Mouse (Mus musculus): Measurements from ENCODE around the gene Gm21188. TPM values are rescaled to one million over a fixed set of nuclear protein-coding genes. Genes with fewer than 3 reads are reported as not detected.
"Not testable (repeated sequence)": the region's sequence is repeated elsewhere in the genome, so short reads cannot be mapped to it uniquely, and the experiment has no call there.

Gm21188 gene
- polyA plus RNA-seq, 1 experiment from 2014 or later: 0.12 TPM

DNA sequence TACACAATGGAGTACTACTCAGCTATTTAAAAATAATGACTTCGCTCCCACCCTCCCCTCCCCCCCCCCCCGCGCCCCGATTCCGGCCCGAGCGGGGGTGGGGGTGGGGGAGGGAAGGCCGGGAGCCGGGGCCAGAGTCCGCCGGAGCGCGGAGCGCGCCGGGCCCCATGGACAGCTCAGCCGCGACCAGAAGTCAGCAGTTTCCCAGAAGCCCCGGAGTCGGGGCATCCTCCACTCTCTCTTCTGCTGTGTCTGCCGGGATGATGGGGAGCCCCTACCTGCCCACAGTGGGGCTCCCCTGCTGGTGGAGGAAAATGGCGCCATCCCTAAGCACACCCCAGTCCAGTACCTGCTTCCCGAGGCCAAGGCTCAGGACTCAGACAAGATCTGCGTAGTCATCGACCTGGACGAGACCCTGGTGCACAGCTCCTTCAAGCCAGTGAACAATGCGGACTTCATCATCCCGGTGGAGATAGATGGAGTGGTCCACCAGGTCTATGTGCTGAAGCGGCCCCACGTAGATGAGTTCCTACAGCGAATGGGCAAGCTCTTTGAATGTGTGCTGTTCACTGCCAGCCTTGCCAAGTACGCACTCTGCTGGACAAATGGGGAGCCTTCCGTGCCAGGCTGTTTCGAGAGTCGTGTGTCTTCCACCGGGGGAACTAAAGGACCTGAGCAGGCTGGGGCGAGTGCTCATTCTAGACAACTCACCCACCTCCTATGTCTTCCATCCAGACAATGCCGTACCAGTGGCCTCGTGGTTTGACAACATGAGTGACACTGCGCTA lies 5.4 kb downstream of the Gm21188 start:
- not testable (repeated sequence) for H3K4me2 ChIP-seq; H3K36me3 ChIP-seq; H3K27ac ChIP-seq; ATAC-seq (replicated peaks; ENCODE audit: low FRiP score); H3K9me3 ChIP-seq (replicated peaks); H3K27me3 ChIP-seq; H3K9ac ChIP-seq; H3K4me1 ChIP-seq; H3K4me3 ChIP-seq (replicated peaks)
- WGBS: 0% methylated on average over 7 of the region's 40 CpGs

DNA sequence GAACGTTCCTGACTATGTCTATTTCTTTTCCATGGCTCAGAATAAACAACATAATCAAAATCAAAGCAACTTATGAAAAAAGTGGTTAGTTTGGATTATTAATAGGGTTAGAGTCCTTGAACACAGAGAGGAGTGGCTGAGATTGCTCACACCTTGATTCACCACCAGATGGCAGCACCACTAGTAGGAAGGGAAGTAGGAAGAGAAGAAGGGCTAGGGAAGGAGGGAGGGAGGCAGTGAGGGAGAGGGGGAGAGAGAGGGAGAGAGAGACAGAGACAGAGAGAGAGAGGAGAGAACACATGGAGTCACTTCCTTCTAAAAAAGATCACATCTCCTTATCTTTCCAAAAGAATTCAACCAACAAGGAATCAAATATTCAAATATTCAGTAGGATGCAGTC lies 10.8 kb downstream of the Gm21188 start:
- peaks cover 15% of the 10 kb centered on the region for H3K27me3 ChIP-seq
- H3K4me1 ChIP-seq; ATAC-seq (replicated peaks; ENCODE audit: low FRiP score); H3K36me3 ChIP-seq; H3K4me3 ChIP-seq (replicated peaks); H3K9me3 ChIP-seq (replicated peaks); H3K4me2 ChIP-seq; H3K27ac ChIP-seq; H3K9ac ChIP-seq: not testable (repeated sequence)
- no CpG with 5 or more reads among the region's 1 CpGs for whole genome bisulfite sequencing

DNA sequence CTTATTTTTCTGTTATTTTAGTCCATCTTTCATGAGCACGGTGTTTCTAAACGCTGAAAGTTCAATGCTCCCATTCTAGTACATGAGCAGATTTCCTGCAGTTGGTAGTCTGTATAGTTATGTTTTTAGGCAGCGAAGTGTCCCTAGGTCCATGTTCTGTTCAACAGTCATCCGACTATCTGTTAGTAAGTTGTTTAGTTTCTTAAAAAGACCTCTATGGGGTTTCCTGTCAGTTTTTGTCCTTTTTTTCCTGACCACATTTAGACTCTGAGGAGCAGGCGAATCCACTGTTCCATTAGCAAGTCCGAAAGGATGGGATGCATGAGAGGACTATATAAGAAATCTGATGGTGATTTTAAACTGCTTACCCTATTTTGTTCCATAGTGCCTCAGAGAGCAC lies 14.1 kb downstream of the Gm21188 start:
- H3K9me3 ChIP-seq (replicated peaks); H3K4me2 ChIP-seq; H3K36me3 ChIP-seq; H3K9ac ChIP-seq; ATAC-seq (replicated peaks; ENCODE audit: low FRiP score); H3K27ac ChIP-seq; H3K4me1 ChIP-seq; H3K4me3 ChIP-seq (replicated peaks): not testable (repeated sequence)
- H3K27me3 ChIP-seq: peaks cover 24% of the 10 kb centered on the region
- 6% methylated on average over 6 of the region's 6 CpGs for WGBS

DNA sequence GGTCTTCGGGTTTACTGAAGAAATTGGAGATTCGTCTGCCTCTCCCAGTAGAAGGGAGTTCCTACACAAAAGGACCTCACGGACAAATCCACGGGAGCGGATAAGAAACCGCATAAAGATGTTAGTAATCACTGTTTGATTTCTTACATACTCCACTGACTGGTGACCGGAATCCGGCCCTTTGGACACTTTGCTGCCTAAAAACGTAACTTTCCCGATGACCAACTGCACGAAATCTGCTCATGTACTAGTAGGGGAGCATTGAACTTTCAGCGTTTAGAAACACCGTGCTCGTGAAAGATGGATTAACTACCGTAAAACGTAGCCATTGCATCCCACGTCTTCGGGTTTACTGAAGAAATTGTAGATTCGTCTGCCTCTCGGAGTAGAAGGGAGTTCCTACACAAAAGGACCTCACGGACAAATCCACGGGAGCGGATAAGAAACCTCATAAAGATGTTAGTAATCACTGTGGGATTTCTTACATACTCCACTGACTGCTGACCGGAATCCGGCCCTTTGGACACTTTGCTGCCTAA lies 15.3 kb downstream of the Gm21188 start:
- H3K9ac ChIP-seq; ATAC-seq (replicated peaks; ENCODE audit: low FRiP score); H3K9me3 ChIP-seq (replicated peaks); H3K36me3 ChIP-seq; H3K27ac ChIP-seq; H3K4me2 ChIP-seq; H3K4me1 ChIP-seq; H3K4me3 ChIP-seq (replicated peaks): not testable (repeated sequence)
- H3K27me3 ChIP-seq: peaks cover 24% of the 10 kb centered on the region
- under 1% methylated on average over 24 of the region's 25 CpGs for WGBS

DNA sequence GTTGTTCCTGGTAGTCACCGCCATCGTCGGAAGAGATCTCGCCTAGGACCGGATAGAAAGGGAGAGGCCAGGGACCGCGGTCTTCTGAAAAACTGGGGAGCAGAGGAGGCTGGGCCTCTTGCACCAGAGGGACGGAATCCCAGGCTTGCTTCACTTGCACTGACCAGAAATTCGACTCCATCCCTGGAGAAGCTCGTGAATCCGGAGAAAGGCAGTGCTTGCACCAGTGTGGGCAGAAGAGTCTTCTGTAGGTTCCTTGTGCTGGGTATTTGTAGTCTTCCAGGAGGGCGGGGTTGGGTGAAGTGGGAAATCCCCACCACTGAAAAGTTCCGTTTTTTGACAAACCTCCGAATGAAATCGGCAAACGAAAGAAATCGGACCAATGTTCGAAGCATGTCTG lies 16.8 kb downstream of the Gm21188 start:
- peaks cover 24% of the 10 kb centered on the region for H3K27me3 ChIP-seq
- H3K4me2 ChIP-seq; H3K36me3 ChIP-seq; H3K4me3 ChIP-seq (replicated peaks); H3K27ac ChIP-seq; H3K9me3 ChIP-seq (replicated peaks); H3K4me1 ChIP-seq; ATAC-seq (replicated peaks; ENCODE audit: low FRiP score); H3K9ac ChIP-seq: not testable (repeated sequence)
- WGBS: under 1% methylated on average over 8 of the region's 18 CpGs

DNA sequence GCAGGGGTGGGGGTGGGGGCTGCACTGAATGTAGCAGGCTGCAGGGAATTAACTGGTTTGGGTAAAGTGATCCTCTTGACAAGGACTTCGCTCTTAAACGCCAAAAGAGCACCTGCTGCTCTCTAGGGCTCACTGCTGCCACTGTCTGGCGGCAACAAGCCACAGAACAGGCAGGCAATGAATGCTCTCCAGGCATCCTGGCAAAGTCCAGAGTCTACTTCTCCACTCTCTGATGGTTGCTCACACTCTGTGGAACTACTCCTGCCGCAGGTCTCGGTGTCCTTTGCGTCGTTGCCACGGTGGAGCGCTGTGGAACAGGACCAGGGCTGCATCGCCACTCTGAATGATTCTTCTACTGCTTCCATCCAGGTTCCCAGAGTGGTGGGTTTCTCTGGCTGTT lies 17.4 kb downstream of the Gm21188 start:
- not testable (repeated sequence) for H3K27ac ChIP-seq; H3K36me3 ChIP-seq; H3K4me3 ChIP-seq (replicated peaks); H3K4me1 ChIP-seq; H3K4me2 ChIP-seq; H3K9ac ChIP-seq; H3K9me3 ChIP-seq (replicated peaks)
- peaks cover 24% of the 10 kb centered on the region for H3K27me3 ChIP-seq
- ATAC-seq (replicated peaks; ENCODE audit: low FRiP score): 0 out of 2 replicates have a peak, but pooled peaks have one; percentile 49
- 0% methylated on average over 3 of the region's 10 CpGs for WGBS

DNA sequence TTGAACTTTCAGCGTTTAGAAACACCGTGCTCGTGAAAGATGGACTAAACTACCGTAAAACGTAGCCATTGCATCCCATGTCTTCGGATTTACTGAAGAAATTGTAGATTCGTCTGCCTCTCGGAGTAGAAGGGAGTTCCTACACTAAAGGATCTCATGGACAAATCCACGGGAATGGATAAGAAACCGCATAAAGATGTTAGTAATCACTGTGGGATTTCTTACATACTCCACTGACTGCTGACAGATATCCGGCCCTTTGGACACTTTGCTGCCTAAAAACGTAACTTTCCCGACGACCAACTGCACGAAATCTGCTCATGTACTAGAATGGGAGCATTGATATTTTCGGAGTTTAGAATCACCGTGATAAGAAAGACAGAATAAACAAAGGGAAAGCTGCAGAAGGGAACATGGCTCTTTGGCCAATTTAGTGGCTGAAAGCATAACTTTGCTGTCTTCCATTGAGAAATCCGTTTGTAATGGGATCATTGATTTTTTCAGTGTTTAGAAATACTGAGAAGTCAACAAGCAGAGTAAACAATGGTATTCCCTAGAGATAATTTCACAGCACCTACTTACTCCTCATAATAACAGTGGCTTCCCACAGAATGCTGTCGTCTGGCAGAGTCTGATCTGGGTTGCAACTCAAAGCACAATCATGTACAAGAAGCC lies 18.3 kb downstream of the Gm21188 start:
- not testable (repeated sequence) for H3K4me1 ChIP-seq; ATAC-seq (replicated peaks; ENCODE audit: low FRiP score); H3K36me3 ChIP-seq; H3K27ac ChIP-seq; H3K9me3 ChIP-seq (replicated peaks); H3K4me3 ChIP-seq (replicated peaks); H3K4me2 ChIP-seq; H3K9ac ChIP-seq
- H3K27me3 ChIP-seq: peaks cover 24% of the 10 kb centered on the region
- WGBS: 1% methylated on average over 19 of the region's 19 CpGs

DNA sequence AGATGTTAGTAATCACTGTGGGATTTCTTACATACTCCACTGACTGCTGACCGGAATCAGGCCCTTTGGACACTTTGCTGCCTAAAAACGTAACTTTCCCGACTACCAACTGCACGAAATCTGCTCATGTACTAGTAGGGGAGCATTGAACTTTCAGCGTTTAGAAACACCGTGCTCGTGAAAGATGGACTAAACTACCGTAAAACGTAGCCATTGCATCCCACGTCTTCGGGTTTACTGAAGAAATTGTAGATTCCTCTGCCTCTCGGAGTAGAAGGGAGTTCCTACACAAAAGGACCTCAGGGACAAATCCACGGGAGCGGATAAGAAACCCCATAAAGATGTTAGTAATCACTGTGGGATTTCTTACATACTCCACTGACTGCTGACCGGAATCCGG lies 20.3 kb downstream of the Gm21188 start:
- H3K4me2 ChIP-seq; H3K4me1 ChIP-seq; H3K9me3 ChIP-seq (replicated peaks); H3K36me3 ChIP-seq; H3K4me3 ChIP-seq (replicated peaks); H3K27ac ChIP-seq; H3K9ac ChIP-seq; ATAC-seq (replicated peaks; ENCODE audit: low FRiP score): not testable (repeated sequence)
- peaks cover 17% of the 10 kb centered on the region for H3K27me3 ChIP-seq
- WGBS: under 1% methylated on average over 16 of the region's 16 CpGs

DNA sequence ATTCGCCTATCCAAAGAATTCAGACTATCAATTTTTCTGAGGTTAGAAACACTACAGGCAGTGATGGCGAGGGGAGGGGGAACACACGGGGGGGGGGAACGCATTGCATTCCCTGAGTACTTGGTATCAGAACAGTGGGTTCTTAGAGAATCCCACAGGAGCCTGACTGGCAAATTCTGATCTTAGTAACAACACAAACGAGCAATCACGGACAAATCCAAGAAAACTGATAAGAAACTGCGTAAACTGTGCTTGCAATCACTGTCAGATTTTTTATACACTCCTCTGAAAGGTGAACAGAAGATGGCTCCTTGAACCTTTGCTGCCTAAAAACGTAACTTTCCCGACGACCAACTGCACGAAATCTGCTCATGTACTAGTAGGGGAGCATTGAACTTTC lies 24.6 kb downstream of the Gm21188 start:
- 1% methylated on average over 11 of the region's 11 CpGs for WGBS
- H3K27me3 ChIP-seq: peaks cover 27% of the 10 kb centered on the region
- H3K27ac ChIP-seq; H3K4me3 ChIP-seq (replicated peaks); H3K9me3 ChIP-seq (replicated peaks); H3K4me2 ChIP-seq; ATAC-seq (replicated peaks; ENCODE audit: low FRiP score); H3K4me1 ChIP-seq; H3K36me3 ChIP-seq; H3K9ac ChIP-seq: not testable (repeated sequence)

DNA sequence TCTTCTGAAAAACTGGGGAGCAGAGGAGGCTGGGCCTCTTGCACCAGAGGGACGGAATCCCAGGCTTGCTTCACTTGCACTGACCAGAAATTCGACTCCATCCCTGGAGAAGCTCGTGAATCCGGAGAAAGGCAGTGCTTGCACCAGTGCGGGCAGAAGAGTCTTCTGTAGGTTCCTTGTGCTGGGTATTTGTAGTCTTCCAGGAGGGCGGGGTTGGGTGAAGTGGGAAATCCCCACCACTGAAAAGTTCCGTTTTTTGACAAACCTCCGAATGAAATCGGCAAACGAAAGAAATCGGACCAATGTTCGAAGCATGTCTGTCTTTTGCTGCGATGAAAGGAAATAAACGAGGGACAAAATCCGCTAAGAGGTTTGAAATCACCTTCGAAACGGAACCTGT lies 25.1 kb downstream of the Gm21188 start, which contains the start of gene Gm36079:
Gm36079 (minus strand) TSS at position 101 of the 400 bp plus-strand sequence.
- not testable (repeated sequence) for H3K9ac ChIP-seq; ATAC-seq (replicated peaks; ENCODE audit: low FRiP score); H3K4me3 ChIP-seq (replicated peaks); H3K9me3 ChIP-seq (replicated peaks); H3K27ac ChIP-seq; H3K36me3 ChIP-seq; H3K4me1 ChIP-seq; H3K4me2 ChIP-seq
- H3K27me3 ChIP-seq: peaks cover 27% of the 10 kb centered on the region
- 0% methylated on average over 2 of the region's 17 CpGs for WGBS

DNA sequence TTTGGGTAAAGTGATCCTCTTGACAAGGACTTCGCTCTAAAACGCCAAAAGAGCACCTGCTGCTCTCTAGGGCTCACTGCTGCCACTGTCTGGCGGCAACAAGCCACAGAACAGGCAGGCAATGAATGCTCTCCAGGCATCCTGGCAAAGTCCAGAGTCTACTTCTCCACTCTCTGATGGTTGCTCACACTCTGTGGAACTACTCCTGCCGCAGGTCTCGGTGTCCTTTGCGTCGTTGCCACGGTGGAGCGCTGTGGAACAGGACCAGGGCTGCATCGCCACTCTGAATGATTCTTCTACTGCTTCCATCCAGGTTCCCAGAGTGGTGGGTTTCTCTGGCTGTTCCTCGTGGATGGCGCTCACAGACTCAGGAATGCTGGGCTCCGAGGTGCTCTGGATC lies 25.6 kb downstream of the Gm21188 start:
- ATAC-seq (replicated peaks; ENCODE audit: low FRiP score): peak; percentile 75
- not testable (repeated sequence) for H3K9me3 ChIP-seq (replicated peaks); H3K4me2 ChIP-seq; H3K36me3 ChIP-seq; H3K4me1 ChIP-seq; H3K27ac ChIP-seq; H3K9ac ChIP-seq; H3K4me3 ChIP-seq (replicated peaks)
- peaks cover 27% of the 10 kb centered on the region for H3K27me3 ChIP-seq
- WGBS: 1% methylated on average over 3 of the region's 13 CpGs

DNA sequence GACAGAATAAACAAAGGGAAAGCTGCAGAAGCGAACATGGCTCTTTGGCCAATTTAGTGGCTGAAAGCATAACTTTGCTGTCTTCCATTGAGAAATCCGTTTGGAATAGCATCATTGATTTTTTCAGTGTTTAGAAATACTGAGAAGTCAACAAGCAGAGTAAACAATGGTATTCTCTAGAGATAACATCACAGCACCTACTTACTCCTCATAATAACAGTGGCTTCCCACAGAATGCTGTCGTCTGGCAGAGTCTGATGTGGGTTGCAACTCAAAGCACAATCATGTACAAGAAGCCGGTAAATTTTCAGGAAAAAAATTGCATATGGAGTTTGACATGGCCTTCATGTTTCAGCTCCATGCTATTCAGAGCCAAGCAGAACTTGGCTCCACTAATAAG lies 26.4 kb downstream of the Gm21188 start:
- not testable (repeated sequence) for ATAC-seq (replicated peaks; ENCODE audit: low FRiP score); H3K27ac ChIP-seq; H3K4me2 ChIP-seq; H3K4me1 ChIP-seq; H3K9me3 ChIP-seq (replicated peaks); H3K9ac ChIP-seq; H3K4me3 ChIP-seq (replicated peaks); H3K36me3 ChIP-seq
- peaks cover 31% of the 10 kb centered on the region for H3K27me3 ChIP-seq
- 6% methylated on average over 4 of the region's 4 CpGs for WGBS
